Mouse (Mus musculus) adrenal gland, postnatal 14 days (tissue): ENCODE data around the gene Trnp1. TPM values are rescaled to one million over a fixed set of nuclear protein-coding genes. Genes with fewer than 3 reads are reported as not detected.

Experiments used
- DNase-seq: peaks from one replicate; pipeline ENCODE4 v3.0.0; 2021; ENCODE audit warnings: mixed read lengths
- total RNA-seq: library from RNA; stranded (reverse); gene quantifications from 2 replicates; pipeline ENCODE4 v1.2.3, GENCODE M21; 2021

Gene Trnp1
- total RNA-seq, 1 experiment from 2014 or later, result 4.0 TPM

DNA sequence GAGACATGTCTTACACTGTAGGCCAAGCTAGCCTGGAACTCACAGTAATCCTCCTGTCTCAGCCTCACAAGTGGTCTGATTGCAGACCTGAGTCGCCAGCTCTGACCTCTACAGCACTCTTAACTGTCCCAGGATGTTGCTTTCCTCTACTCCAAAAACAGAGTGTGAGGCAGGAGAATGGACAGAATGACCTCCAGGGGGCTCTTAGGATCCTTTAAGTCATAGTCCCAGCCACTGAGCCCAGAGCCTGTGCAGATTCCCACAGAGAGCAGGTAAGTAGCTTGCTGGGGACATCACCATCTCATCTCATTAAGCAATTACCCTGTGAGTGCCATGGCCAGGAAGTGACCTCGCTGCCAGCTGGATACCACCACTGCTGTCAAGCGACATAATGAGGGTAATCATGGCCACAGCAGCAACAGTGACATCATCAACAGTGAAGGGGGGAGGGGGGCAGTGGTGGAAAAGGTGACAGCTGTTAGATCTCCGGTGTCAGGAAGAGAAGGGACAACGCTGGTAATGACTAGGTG, 37.5 kb downstream of the Trnp1 start:
- DNase-seq, result no peak

DNA sequence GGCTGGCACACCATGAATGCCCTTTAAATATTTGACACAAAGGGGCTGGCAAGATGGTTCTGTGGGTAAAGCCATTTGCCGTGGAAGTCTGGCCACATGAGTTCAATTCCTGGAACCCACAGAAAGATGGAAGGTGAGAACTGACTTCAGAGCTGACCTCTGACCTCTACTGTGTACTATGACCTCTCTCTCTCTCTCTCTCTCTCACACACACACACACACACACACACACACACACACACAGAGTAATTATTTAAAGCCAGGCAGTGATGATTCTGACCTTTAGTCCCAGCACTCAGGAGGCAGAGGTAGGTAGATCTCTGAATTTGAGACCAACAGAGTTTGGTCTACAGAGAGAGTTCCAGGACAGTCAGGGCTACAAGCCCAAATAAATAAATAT, 38.3 kb downstream of the Trnp1 start:
- no peak for DNase-seq

DNA sequence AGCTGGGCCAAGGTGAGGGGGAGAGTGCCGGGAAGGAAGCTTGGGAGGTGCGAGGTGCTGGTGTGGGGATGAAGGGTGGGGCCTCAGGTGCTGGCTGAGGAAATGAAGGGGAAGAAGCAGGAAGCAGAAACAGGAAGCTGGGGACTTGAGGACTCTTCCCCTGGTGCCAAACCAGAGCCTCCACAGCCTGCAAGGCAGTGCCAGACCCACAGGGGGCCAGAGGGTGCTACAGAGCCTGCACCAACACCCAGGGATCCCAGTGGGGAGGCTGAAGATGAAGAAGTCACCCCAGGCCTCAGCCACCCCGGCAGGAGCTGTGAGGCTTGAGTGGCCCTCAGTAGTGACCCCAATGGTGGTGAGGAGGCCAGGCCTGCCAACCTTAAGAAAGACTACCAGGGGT, 40.3 kb downstream of the Trnp1 start:
- no peak for DNase-seq

GRCm38 (mm10) chr4:133452433-133452832, 45.9 kb downstream of the Trnp1 start:
- DNase-seq, result no peak

- peak; percentile 89 for DNase-seq
Measured at GRCm38 (mm10) chr4:133451536-133451935, 46.8 kb downstream of the Trnp1 start.

GRCm38 (mm10) chr4:133449726-133450125, 48.6 kb downstream of the Trnp1 start:
- peak; percentile 62 for DNase-seq

- peak; percentile 17 for DNase-seq
Measured at GRCm38 (mm10) chr4:133448708-133449388, 49.5 kb downstream of the Trnp1 start.

GRCm38 (mm10) chr4:133447967-133448366, 50.4 kb downstream of the Trnp1 start:
- DNase-seq, result no peak

GRCm38 (mm10) chr4:133447366-133447765, 51.0 kb downstream of the Trnp1 start:
- DNase-seq, result no peak

- no peak for DNase-seq
Measured at GRCm38 (mm10) chr4:133445727-133446126, 52.6 kb downstream of the Trnp1 start.

GRCm38 (mm10) chr4:133443085-133443484, 55.3 kb downstream of the Trnp1 start:
- no peak for DNase-seq

DNA sequence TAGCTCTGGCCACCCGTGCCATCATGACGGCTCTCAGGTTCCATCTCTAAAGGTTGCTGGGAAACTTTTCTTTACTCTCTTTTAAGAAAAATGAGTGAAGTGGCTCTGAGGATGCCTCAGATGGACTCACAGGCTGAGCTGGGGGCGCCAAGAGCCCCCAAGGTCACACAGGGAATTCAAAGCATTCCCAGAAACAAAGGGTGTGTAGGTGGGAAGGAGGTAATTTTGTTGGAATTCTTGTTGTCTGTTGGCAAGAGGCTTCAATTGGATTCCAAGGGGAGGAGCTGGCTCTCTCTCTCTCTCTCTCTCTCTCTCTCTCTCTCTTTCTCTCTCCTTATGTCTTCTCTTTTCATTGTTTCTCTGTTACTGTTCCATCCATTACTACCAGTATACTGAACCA, 56.2 kb downstream of the Trnp1 start:
- no peak for DNase-seq

Other genes with a start within 250 kb of the Trnp1 start
- 5.3 and 6.2 TPM in 2 replicates for gene Sytl1, start 235.4 kb downstream of the Trnp1 start, total RNA-seq
- gene Tmem222, start 220.8 kb downstream of the Trnp1 start, total RNA-seq, result 48.7 and 55.0 TPM in 2 replicates
- 53.3 and 55.1 TPM in 2 replicates for gene Wdtc1, start 145.1 kb downstream of the Trnp1 start, total RNA-seq
- gene Slc9a1, start 128.8 kb downstream of the Trnp1 start, total RNA-seq, result 46.4 and 49.9 TPM in 2 replicates
- 0.67 and 2.0 TPM in 2 replicates for gene Tent5b, start 18.4 kb downstream of the Trnp1 start, total RNA-seq
- gene Kdf1, start 20.4 kb upstream of the Trnp1 start, total RNA-seq, result 1.8 and 2.0 TPM in 2 replicates
- gene Nudc, start 47.4 kb upstream of the Trnp1 start, total RNA-seq, result 159 and 160 TPM in 2 replicates
- gene Nr0b2, start 54.8 kb upstream of the Trnp1 start, total RNA-seq, result 32.6 and 34.2 TPM in 2 replicates
- gene Gpatch3, start 76.2 kb upstream of the Trnp1 start, total RNA-seq, result 8.1 and 8.2 TPM in 2 replicates
- gene Gpn2, start 85.8 kb upstream of the Trnp1 start, total RNA-seq, result 12.7 and 15.8 TPM in 2 replicates
- gene Sfn, start 103.6 kb upstream of the Trnp1 start, total RNA-seq, result 1.7 and 4.2 TPM in 2 replicates
- gene Zdhhc18, start 151.6 kb upstream of the Trnp1 start, total RNA-seq, result 16.9 and 29.9 TPM in 2 replicates
- gene Pigv, start 174.1 kb upstream of the Trnp1 start, total RNA-seq, result 13.9 and 17.2 TPM in 2 replicates